Mouse (Mus musculus): ENCODE data around the gene Il17re. TPM values are rescaled to one million over a fixed set of nuclear protein-coding genes. Genes with fewer than 3 reads are reported as not detected.

Il17re gene
- 0.47 TPM in 1 of 2 replicates, not detected in the other for polyA plus RNA-seq (2012; ENCODE audit: insufficient read depth, insufficient read length, missing spikeins)

GRCm38 (mm10) chr6:113457952-113458534, at the start of gene Il17re:
Gene Il17re, plus strand, starts transcription at chr6:113458484.
- no peak within 1 kb of the TSS for H3K4me3 ChIP-seq (ENCODE audit: insufficient read depth, low read length)
- no peak within 1 kb of the TSS for H3K27ac ChIP-seq (ENCODE audit: insufficient read depth, low read depth, low read length)
- H3K4me1 ChIP-seq (ENCODE audit: control insufficient read depth, insufficient read depth, low read length), result peaks cover 6% of the 10 kb centered on the region
- no peak for TF ChIP-seq CTCF (IDR thresholded peaks at IDR 0.05; ENCODE audit: low read depth, low read length)
- TF ChIP-seq POLR2A (IDR thresholded peaks at IDR 0.05; ENCODE audit: borderline replicate concordance, low read depth, low read length), result no peak

DNA sequence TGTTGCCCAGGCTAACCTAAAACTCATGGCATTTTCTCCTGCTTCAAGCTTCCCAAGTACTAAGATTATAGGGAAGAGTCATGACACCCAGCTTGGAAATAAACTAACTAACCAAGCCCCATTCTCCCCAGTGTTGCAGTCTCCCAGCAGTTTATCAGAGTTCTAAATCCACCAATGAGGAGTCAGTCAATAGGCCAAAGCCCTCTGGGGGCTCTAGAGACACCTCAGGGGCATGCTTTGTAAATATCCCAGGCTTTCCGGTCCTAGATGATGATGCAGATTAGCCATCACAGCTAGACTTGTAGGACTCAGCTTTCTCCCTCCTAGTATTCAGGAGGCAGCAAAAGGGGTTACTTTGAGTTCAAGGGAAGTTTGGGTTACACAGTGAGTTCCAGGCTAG, 48.3 kb upstream of the Il17re start:
- no peak overlapping the region for H3K27ac ChIP-seq (ENCODE audit: insufficient read depth, low read depth, low read length)
- no peaks in the 10 kb centered on the region for H3K4me1 ChIP-seq (ENCODE audit: control insufficient read depth, insufficient read depth, low read length)
- H3K4me3 ChIP-seq (ENCODE audit: insufficient read depth, low read length), result no peak overlapping the region
- TF ChIP-seq POLR2A (IDR thresholded peaks at IDR 0.05; ENCODE audit: borderline replicate concordance, low read depth, low read length) (no peak), CTCF (IDR thresholded peaks at IDR 0.05; ENCODE audit: low read depth, low read length) (no peak)

- TF ChIP-seq CTCF (IDR thresholded peaks at IDR 0.05; ENCODE audit: low read depth, low read length), result no peak
- TF ChIP-seq POLR2A (IDR thresholded peaks at IDR 0.05; ENCODE audit: borderline replicate concordance, low read depth, low read length), result no peak
- Histone ChIP-seq H3K4me1 (ENCODE audit: control insufficient read depth, insufficient read depth, low read length) (peaks cover 5% of the 10 kb centered on the region; the same call in 1 of the 2 replicates), H3K27ac (ENCODE audit: insufficient read depth, low read depth, low read length) (no peak overlapping the region), H3K4me3 (ENCODE audit: insufficient read depth, low read length) (no peak overlapping the region)
These were observed 41.9 kb upstream of the Il17re start for GRCm38 (mm10) chr6:113416416-113416815.

- TF ChIP-seq CTCF (IDR thresholded peaks at IDR 0.05; ENCODE audit: low read depth, low read length) (no peak), POLR2A (IDR thresholded peaks at IDR 0.05; ENCODE audit: borderline replicate concordance, low read depth, low read length) (no peak)
- peak overlapping the region; percentile 70 for H3K4me3 ChIP-seq (ENCODE audit: insufficient read depth, low read length)
- H3K27ac ChIP-seq (ENCODE audit: insufficient read depth, low read depth, low read length), result no peak overlapping the region
- peaks cover 5% of the 10 kb centered on the region; the same call in 1 of the 2 replicates for H3K4me1 ChIP-seq (ENCODE audit: control insufficient read depth, insufficient read depth, low read length)
These were observed 39.7 kb upstream of the Il17re start for GRCm38 (mm10) chr6:113418441-113419198.

GRCm38 (mm10) chr6:113419199-113419587, 39.1 kb upstream of the Il17re start, which contains the start of gene Rpusd3:
Gene Rpusd3, minus strand, starts transcription at chr6:113419340.
- Histone ChIP-seq H3K4me3 (ENCODE audit: insufficient read depth, low read length) (peak within 1 kb of the TSS; percentile 70), H3K4me1 (ENCODE audit: control insufficient read depth, insufficient read depth, low read length) (peaks cover 5% of the 10 kb centered on the region; the same call in 1 of the 2 replicates), H3K27ac (ENCODE audit: insufficient read depth, low read depth, low read length) (no peak within 1 kb of the TSS)
- no peak for TF ChIP-seq CTCF (IDR thresholded peaks at IDR 0.05; ENCODE audit: low read depth, low read length)
- TF ChIP-seq POLR2A (IDR thresholded peaks at IDR 0.05; ENCODE audit: borderline replicate concordance, low read depth, low read length), result no peak

GRCm38 (mm10) chr6:113423000-113423399, 35.3 kb upstream of the Il17re start:
- Histone ChIP-seq H3K27ac (ENCODE audit: insufficient read depth, low read depth, low read length) (no peak overlapping the region), H3K4me1 (ENCODE audit: control insufficient read depth, insufficient read depth, low read length) (peaks cover 5% of the 10 kb centered on the region; the same call in 1 of the 2 replicates), H3K4me3 (ENCODE audit: insufficient read depth, low read length) (no peak overlapping the region)
- TF ChIP-seq CTCF (IDR thresholded peaks at IDR 0.05; ENCODE audit: low read depth, low read length), result no peak
- TF ChIP-seq POLR2A (IDR thresholded peaks at IDR 0.05; ENCODE audit: borderline replicate concordance, low read depth, low read length), result no peak

DNA sequence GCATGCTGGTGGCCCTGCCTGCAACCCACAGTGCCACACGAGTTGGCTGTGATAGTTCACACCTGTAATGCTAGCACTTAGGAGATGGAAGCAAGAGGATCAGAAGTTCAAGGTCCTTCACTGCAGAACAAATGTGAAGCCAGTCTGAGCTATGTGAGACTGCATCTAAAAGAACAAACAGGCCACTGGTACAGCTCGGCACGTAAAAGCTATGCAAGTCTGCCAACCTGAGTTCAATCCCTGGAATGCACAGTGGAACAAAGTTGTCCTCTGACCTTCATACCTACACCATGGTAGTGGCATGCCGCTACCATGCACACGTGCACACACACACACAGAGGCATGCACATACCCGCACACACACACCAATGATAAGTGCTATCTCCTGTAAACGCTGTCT, 34.1 kb upstream of the Il17re start:
- no peak for TF ChIP-seq CTCF (IDR thresholded peaks at IDR 0.05; ENCODE audit: low read depth, low read length)
- no peak for TF ChIP-seq POLR2A (IDR thresholded peaks at IDR 0.05; ENCODE audit: borderline replicate concordance, low read depth, low read length)
- Histone ChIP-seq H3K4me3 (ENCODE audit: insufficient read depth, low read length) (no peak overlapping the region), H3K4me1 (ENCODE audit: control insufficient read depth, insufficient read depth, low read length) (0 out of 2 replicates have a peak, but pooled peaks cover 3% of the 10 kb centered on the region), H3K27ac (ENCODE audit: insufficient read depth, low read depth, low read length) (no peak overlapping the region)

GRCm38 (mm10) chr6:113426696-113427095, 31.6 kb upstream of the Il17re start:
- Histone ChIP-seq H3K27ac (ENCODE audit: insufficient read depth, low read depth, low read length) (no peak overlapping the region), H3K4me3 (ENCODE audit: insufficient read depth, low read length) (no peak overlapping the region), H3K4me1 (ENCODE audit: control insufficient read depth, insufficient read depth, low read length) (no peaks in the 10 kb centered on the region)
- no peak for TF ChIP-seq POLR2A (IDR thresholded peaks at IDR 0.05; ENCODE audit: borderline replicate concordance, low read depth, low read length)
- TF ChIP-seq CTCF (IDR thresholded peaks at IDR 0.05; ENCODE audit: low read depth, low read length), result no peak

DNA sequence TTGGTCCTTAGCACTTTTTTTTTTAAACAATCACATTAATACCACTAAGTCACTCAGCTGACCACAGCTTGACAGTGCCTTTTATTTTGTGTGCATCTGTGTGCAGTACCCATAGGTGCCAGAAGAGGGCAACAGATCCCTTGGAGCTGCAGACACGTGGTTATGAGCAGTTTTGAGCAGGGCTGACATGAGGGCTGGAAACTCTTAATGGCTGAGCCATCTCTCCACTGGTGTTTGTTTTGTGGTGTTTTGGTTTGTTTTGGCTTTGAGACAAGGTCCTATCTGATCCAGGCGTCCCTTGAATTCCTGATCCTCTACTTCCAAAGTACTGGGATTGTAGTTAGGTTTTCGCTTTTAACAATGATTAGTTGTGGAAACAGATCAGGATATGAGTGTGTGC, 30.9 kb upstream of the Il17re start:
- H3K4me3 ChIP-seq (ENCODE audit: insufficient read depth, low read length), result no peak overlapping the region
- TF ChIP-seq POLR2A (IDR thresholded peaks at IDR 0.05; ENCODE audit: borderline replicate concordance, low read depth, low read length) (no peak), CTCF (IDR thresholded peaks at IDR 0.05; ENCODE audit: low read depth, low read length) (peak; percentile 35; the same call in 1 of the 2 replicates)
- H3K4me1 ChIP-seq (ENCODE audit: control insufficient read depth, insufficient read depth, low read length), result no peaks in the 10 kb centered on the region
- H3K27ac ChIP-seq (ENCODE audit: insufficient read depth, low read depth, low read length), result no peak overlapping the region

DNA sequence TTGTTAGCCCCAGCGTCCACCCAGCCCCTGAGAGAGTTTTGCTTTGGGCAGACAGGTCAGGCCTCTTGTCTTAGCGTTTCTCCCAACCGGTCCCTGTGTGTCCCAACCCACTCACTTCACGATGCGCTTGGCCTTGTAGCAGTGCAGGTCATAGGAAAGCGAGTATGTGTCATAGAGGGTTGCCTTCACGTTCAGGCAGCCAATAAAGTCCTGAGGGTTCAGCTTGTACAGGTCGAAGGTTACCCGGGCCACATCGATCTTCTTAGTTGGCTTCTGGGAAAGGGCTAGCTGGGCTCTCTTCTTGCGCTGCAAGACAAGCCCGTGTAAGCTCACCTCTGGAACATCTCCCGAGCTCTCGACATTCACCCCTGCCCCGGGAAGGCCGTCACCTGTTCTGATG, 30.3 kb upstream of the Il17re start:
- H3K4me1 ChIP-seq (ENCODE audit: control insufficient read depth, insufficient read depth, low read length), result no peaks in the 10 kb centered on the region
- no peak overlapping the region for H3K27ac ChIP-seq (ENCODE audit: insufficient read depth, low read depth, low read length)
- TF ChIP-seq POLR2A (IDR thresholded peaks at IDR 0.05; ENCODE audit: borderline replicate concordance, low read depth, low read length) (no peak), CTCF (IDR thresholded peaks at IDR 0.05; ENCODE audit: low read depth, low read length) (no peak)
- no peak overlapping the region for H3K4me3 ChIP-seq (ENCODE audit: insufficient read depth, low read length)
